Mouse (Mus musculus) neural tube, embryonic 15.5 days (tissue): ENCODE results near the gene Cyp1b1. TPM values are rescaled to one million over a fixed set of nuclear protein-coding genes. Genes with fewer than 3 reads are reported as not detected.

Experiments used
- ATAC-seq: fragments of 200-750 bp; cut with Nextera tagmentation; 2 replicates; pipeline ENCODE4 v1.8.0; 2017; ENCODE audit warnings: mild to moderate bottlenecking, moderate TSS enrichment, moderate library complexity; ENCODE audit not compliant: low FRiP score
- H3K27ac ChIP-seq: fragments of 300-500 bp; sonication (generic); replicated peaks from 2 replicates; pipeline ENCODE4 v1.5.1; 2015; ENCODE audit warnings: mild to moderate bottlenecking, inconsistent platforms
- H3K27me3 ChIP-seq: fragments of 300-500 bp; sonication (generic); replicated peaks from 2 replicates; pipeline ENCODE4 v1.6.1; 2015; ENCODE audit warnings: inconsistent platforms
- H3K36me3 ChIP-seq: fragments of 300-500 bp; sonication (generic); 2 replicates; pipeline ENCODE4 v1.6.1; 2015; ENCODE audit warnings: inconsistent platforms
- H3K4me1 ChIP-seq: fragments of 300-500 bp; sonication (generic); 2 replicates; pipeline ENCODE4 v1.6.1; 2015; ENCODE audit warnings: inconsistent platforms
- H3K4me2 ChIP-seq: fragments of 300-500 bp; sonication (generic); 2 replicates; pipeline ENCODE4 v1.6.1; 2015; ENCODE audit warnings: inconsistent platforms, mild to moderate bottlenecking, moderate library complexity
- H3K4me3 ChIP-seq: fragments of 300-500 bp; sonication (generic); replicated peaks from 2 replicates; pipeline ENCODE4 v1.5.1; 2015; ENCODE audit warnings: mild to moderate bottlenecking, inconsistent platforms
- H3K9ac ChIP-seq: fragments of 300-500 bp; sonication (generic); replicated peaks from 2 replicates; pipeline ENCODE4 v1.6.1; 2015; ENCODE audit warnings: mild to moderate bottlenecking, inconsistent platforms
- H3K9me3 ChIP-seq: fragments of 300-500 bp; sonication (generic); replicated peaks from 2 replicates; pipeline ENCODE4 v1.6.1; 2016; ENCODE audit warnings: inconsistent platforms
- WGBS: fragments of 180-500 bp; shearing (Covaris S2); methylation state at CpG from one replicate; pipeline ENCODE4 v1.1.7; 2015; ENCODE audit warnings: mixed read lengths; 5-methylcytosine and 5-hydroxymethylcytosine counted together
- polyA plus RNA-seq: library from polyadenylated mRNA; unstranded; fragments of >200 nt; fragmentation: Nextera tagmentation; extraction: Ambion mirVana; gene quantifications from 2 replicates; pipeline ENCODE4 v1.2.1, GENCODE M21; 2015

Gene Cyp1b1
- polyA plus RNA-seq, 1 experiment from 2014 or later = 5.6 TPM

DNA sequence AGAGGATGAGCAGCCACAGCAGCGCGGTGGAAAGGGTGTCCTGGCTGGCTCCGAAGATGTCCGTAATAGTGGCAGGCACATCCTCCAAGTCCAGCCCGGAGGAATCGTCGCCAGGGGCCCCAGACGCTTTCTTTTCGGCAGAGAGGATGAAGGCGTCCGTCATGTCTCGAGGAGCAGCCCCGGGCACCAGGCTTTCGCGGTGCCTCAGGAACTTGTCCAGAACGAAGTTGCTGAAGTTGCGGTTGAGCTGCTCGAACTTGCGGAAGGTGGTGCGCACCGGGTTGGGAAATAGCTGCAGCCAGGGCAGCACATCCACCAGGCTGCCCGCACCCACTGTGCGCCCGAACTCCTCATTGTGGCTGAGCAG is 1.6 kb downstream of the Cyp1b1 start:
- H3K36me3 ChIP-seq = no peaks in the 10 kb centered on the region
- peaks cover 35% of the 10 kb centered on the region for H3K4me1 ChIP-seq
- H3K4me2 ChIP-seq = peak overlapping the region; percentile 95
- H3K4me3 ChIP-seq = peak overlapping the region; percentile 46
- under 1% methylated on average over 24 of the region's 24 CpGs for WGBS
- no peaks in the 10 kb centered on the region for H3K9me3 ChIP-seq
- peaks cover 61% of the 10 kb centered on the region for H3K27me3 ChIP-seq
- 0 out of 2 replicates have a peak overlapping the region, but pooled peaks have one; percentile 36 for H3K9ac ChIP-seq
- no peak for ATAC-seq
- no peak overlapping the region for H3K27ac ChIP-seq

DNA sequence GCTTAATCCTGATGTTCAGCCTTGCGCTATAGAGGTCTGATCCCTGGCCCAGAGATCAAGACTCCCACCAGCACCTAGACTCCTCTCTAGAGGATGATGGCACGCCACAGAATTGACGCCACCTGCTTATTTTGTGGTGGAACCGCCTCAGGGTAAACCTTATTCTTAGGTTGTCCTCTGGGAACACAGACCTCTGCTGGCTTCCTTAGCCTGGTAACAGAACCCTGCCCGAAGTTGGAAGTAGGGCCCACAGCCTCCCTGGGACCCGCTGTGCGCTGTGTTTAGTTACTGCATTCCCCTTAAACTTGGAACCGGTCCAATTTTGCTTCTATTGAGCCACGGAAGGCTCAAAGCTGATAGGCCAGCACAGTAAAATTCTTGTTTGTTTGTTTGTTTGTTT is 2.3 kb downstream of the Cyp1b1 start:
- Histone ChIP-seq H3K36me3 (no peaks in the 10 kb centered on the region), H3K9ac (no peak overlapping the region), H3K9me3 (no peaks in the 10 kb centered on the region), H3K27me3 (peaks cover 61% of the 10 kb centered on the region), H3K4me2 (peak overlapping the region; percentile 95), H3K4me1 (peaks cover 35% of the 10 kb centered on the region), H3K27ac (no peak overlapping the region), H3K4me3 (peak overlapping the region; percentile 46; the same call in 1 of the 2 replicates)
- ATAC-seq = no peak
- 5% methylated on average over 9 of the region's 9 CpGs for WGBS

DNA sequence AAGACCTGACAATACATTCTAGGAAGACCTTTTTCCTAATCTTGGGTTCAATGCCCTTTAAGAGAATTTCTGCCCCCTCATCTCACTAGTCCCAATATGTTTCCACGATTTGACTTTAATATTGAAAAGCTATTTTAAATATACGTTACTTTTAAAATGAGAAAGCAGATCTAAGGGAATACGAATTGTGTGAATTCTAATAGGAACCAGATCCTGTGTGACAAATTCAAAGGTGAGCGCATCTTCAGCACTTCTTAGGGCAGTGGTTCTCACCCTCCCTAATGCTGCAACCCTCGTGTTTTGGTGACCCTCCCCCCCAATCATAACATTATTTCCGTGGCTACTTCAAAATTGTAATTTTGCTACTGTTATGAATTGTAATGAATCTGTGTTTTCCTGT is 2.9 kb downstream of the Cyp1b1 start:
- no peaks in the 10 kb centered on the region for H3K36me3 ChIP-seq
- H3K27ac ChIP-seq = no peak overlapping the region
- 16% methylated on average over 6 of the region's 6 CpGs for WGBS
- H3K27me3 ChIP-seq = peaks cover 61% of the 10 kb centered on the region
- no peak overlapping the region for H3K9ac ChIP-seq
- no peak for ATAC-seq
- no peak overlapping the region for H3K4me2 ChIP-seq
- peaks cover 35% of the 10 kb centered on the region for H3K4me1 ChIP-seq
- H3K9me3 ChIP-seq = no peaks in the 10 kb centered on the region
- no peak overlapping the region for H3K4me3 ChIP-seq

DNA sequence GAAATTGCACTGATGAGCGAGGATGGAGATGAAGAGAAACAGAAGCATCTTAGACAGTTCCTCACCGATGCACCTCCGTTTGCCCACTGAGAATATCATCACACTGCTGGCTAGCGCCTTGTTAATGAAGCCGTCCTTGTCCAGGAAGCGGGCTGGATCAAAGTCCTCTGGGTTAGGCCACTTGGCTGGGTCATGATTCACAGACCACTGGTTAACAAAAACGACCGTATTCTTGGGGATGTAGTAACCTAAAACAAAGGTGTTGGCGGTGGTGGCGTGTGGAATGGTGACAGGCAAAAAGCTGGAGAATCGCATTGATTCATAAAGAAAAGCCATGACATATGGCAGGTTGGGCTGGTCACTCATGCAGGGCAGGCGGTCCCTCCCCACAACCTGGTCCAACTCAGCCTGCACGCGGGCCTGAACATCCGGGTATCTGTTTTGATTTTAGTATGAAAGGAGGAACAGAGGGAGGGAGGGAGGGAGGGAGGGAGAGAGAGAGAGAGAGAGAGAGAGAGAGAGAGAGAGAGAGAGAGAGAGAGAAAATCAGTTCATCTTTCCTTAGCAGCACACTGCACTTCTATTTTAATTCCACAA is 4.5 kb downstream of the Cyp1b1 start:
- no peak overlapping the region for H3K9ac ChIP-seq
- 13% methylated on average over 15 of the region's 15 CpGs for WGBS
- no peak overlapping the region for H3K4me2 ChIP-seq
- H3K27me3 ChIP-seq = peaks cover 51% of the 10 kb centered on the region
- no peak overlapping the region for H3K27ac ChIP-seq
- H3K4me1 ChIP-seq = peaks cover 28% of the 10 kb centered on the region
- no peak overlapping the region for H3K4me3 ChIP-seq
- ATAC-seq = no peak
- no peaks in the 10 kb centered on the region for H3K36me3 ChIP-seq
- no peaks in the 10 kb centered on the region for H3K9me3 ChIP-seq

DNA sequence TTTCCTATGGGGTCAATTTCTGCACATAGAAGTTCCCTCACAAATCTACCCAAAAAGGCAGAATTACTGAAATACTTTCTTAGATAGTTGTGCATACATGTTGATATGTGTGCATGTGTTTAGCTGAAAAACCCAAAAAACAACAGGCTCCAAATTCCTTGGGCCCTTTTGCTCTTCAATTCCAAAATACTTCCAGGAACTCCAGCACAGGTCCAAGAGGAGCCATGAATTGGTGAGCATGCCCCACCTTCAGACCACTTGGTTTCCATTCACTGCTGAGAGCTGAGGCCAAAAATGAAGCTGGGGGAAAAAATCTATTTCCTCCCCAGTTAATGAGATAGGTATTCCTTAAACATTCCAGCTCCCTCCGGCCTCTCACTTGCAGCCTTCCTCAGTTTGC is 5.1 kb downstream of the Cyp1b1 start:
- peaks cover 44% of the 10 kb centered on the region for H3K27me3 ChIP-seq
- 30% methylated on average over 1 of the region's 1 CpGs for WGBS

DNA sequence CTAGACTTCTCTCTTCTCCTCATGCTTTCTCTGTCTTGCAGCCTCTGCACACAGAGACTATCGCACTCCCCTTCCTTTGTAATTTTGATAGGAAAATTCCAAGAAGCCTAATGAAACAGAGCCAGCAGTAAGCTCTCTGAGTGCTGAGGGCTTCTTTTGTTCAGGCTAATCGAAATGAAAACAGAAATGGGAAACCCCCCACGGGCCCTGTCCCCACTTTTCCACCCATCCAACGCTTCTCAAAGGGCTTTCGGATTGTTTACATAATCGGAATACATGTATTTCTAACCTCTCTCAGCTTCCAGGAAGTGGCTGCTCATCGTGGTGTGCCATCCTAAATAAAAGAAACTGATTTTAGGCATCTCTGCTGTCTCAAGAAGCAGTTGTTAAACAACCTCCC is 6.7 kb downstream of the Cyp1b1 start:
- no peaks in the 10 kb centered on the region for H3K36me3 ChIP-seq
- peaks cover 29% of the 10 kb centered on the region for H3K27me3 ChIP-seq
- no peaks in the 10 kb centered on the region for H3K9me3 ChIP-seq
- H3K4me1 ChIP-seq = peaks cover 6% of the 10 kb centered on the region
- ATAC-seq = no peak
- H3K4me2 ChIP-seq = no peak overlapping the region
- H3K4me3 ChIP-seq = no peak overlapping the region
- H3K9ac ChIP-seq = no peak overlapping the region
- WGBS = 19% methylated on average over 7 of the region's 7 CpGs
- no peak overlapping the region for H3K27ac ChIP-seq

More for the DNA sequence above, 5.1 kb downstream of the Cyp1b1 start:
- H3K4me2 ChIP-seq = no peak overlapping the region
- no peaks in the 10 kb centered on the region for H3K9me3 ChIP-seq
- no peak overlapping the region for H3K9ac ChIP-seq
- H3K36me3 ChIP-seq = no peaks in the 10 kb centered on the region
- H3K27ac ChIP-seq = no peak overlapping the region
- H3K4me3 ChIP-seq = no peak overlapping the region
- peaks cover 21% of the 10 kb centered on the region for H3K4me1 ChIP-seq
- ATAC-seq = no peak

DNA sequence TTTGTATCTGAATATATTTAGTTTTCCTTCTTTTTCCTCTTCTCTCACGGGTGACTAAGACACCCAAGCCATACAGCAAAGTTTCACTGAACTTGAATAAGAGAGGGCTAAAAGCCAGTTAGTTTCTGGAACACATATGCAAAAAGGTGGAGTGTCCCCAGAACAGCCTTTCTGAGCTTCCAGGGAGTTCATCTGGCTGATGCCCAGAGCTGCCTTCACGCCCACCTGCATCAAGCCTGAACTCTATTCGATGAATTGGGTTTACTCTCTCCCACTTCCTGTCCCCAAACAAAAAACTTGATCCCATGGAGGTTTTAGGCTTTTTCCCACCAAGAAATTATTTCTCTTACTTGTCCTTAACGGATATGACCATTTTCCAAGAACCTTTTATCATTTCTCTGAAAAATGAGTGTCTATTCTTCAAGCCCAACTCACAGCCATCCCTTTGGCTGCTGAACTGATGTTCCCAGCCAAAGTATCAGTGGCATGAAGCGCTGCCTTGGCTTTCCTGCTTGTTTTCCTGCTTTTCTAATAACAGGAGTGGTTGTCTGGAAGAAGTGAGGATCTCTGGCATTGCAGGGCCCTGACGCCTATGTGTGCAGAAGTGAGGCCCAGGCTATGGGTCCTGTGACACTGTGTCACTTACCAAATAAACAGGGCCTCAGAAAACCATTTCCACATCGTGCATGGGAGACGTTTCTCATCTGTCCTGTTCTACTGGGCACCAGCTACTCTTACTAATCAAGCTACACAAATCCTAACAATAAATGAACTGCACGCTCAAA is 9.0 kb downstream of the Cyp1b1 start:
- WGBS = 80% methylated on average over 9 of the region's 9 CpGs
- no peak overlapping the region for H3K27ac ChIP-seq
- H3K9me3 ChIP-seq = no peaks in the 10 kb centered on the region
- no peaks in the 10 kb centered on the region for H3K4me1 ChIP-seq
- peaks cover 9% of the 10 kb centered on the region for H3K27me3 ChIP-seq
- no peaks in the 10 kb centered on the region for H3K36me3 ChIP-seq
- no peak overlapping the region for H3K4me3 ChIP-seq
- ATAC-seq = no peak
- no peak overlapping the region for H3K4me2 ChIP-seq
- H3K9ac ChIP-seq = no peak overlapping the region

DNA sequence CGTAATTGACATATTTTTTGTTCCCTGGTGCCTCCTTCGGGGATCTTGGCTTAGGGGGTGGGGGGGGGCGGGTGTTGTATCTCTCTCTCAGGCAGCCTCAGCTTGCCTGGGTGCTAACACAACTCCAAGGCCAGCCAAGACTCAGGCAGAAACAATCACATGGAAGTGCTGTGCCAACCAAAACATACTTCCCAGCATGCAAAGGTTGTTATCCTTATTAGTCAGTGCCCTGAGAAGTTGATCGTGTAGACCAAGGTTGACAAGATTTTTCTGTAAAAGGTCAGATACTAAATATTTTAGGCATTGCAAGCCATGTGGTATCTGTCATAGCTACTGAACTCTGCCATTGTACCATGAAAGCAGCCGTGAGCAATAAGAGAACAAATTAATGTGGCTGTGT is 14.0 kb downstream of the Cyp1b1 start:
- Histone ChIP-seq H3K36me3 (no peaks in the 10 kb centered on the region), H3K4me2 (no peak overlapping the region), H3K9ac (no peak overlapping the region), H3K4me1 (no peaks in the 10 kb centered on the region), H3K4me3 (no peak overlapping the region), H3K27me3 (no peaks in the 10 kb centered on the region; the same call in 1 of the 2 replicates), H3K27ac (no peak overlapping the region), H3K9me3 (no peaks in the 10 kb centered on the region)
- WGBS = 86% methylated on average over 5 of the region's 5 CpGs
- no peak for ATAC-seq

DNA sequence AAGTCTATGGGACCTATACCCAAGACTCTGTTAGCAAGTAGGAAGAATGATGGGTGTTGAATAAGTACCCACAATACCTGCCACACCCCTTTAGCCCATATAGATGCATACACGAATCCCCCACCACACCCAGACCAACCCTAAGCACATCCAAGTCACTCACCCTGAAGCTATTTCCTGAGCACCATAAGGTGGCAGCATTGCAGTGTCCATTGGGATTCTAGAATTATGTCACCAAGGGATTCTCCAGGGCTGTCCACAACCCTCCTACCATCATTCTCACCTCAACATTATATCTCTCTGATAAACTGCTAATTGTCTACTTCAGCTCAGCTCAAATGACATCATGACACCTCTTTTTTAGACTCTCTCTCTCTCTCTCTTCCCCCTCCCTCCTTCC is 15.7 kb downstream of the Cyp1b1 start:
- WGBS = 33% methylated on average over 1 of the region's 1 CpGs
- no peak overlapping the region for H3K4me3 ChIP-seq
- no peak overlapping the region for H3K4me2 ChIP-seq
- no peak for ATAC-seq
- H3K27ac ChIP-seq = no peak overlapping the region
- no peak overlapping the region for H3K9ac ChIP-seq
- H3K36me3 ChIP-seq = no peaks in the 10 kb centered on the region
- H3K9me3 ChIP-seq = no peaks in the 10 kb centered on the region
- no peaks in the 10 kb centered on the region for H3K4me1 ChIP-seq
- H3K27me3 ChIP-seq = no peaks in the 10 kb centered on the region

DNA sequence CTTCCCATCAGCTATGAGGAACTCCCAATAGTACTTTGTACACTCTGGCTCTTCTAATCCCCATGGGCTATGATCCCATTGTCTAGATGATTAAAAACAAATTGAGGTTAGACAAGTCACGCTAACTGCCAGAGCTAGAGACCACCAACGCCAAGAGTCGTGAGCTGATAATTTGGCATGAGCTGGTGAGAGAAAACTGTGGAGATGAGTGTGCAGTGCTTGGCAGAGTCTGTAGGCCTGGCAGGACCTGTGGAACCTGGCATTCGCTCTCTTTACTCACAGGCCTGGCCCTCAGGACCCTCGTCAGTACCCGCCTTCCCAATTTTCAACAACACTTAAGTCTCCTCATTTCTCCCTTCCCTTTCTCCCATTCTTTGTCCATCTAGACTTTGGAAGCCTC is 19.3 kb downstream of the Cyp1b1 start:
- WGBS = 87% methylated on average over 6 of the region's 6 CpGs
- ATAC-seq = no peak
- Histone ChIP-seq H3K4me1 (no peaks in the 10 kb centered on the region), H3K27me3 (no peaks in the 10 kb centered on the region), H3K27ac (no peak overlapping the region), H3K36me3 (no peaks in the 10 kb centered on the region), H3K9ac (no peak overlapping the region), H3K4me2 (no peak overlapping the region), H3K9me3 (no peaks in the 10 kb centered on the region), H3K4me3 (no peak overlapping the region)

DNA sequence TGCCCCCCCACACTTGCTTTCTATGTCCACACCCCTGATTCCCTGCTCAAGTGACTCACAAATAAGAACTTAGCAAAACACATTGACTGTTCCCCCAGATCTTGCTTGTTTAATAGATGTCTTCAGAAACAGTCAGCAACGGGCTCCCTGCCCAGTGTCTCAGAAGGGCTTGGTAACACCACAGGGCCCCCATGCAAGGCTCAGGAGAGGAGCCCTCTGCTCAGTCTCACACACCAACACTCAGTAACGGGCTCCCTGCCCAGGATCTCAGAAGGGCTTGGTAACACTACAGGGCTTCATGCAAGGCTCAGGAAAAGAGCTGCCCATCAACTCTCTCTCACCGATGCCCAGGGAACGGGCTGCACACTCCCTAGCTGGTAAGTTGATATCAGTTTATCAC is 19.8 kb downstream of the Cyp1b1 start:
- H3K4me3 ChIP-seq = no peak overlapping the region
- no peaks in the 10 kb centered on the region for H3K36me3 ChIP-seq
- no peak overlapping the region for H3K9ac ChIP-seq
- H3K9me3 ChIP-seq = no peaks in the 10 kb centered on the region
- no peaks in the 10 kb centered on the region for H3K4me1 ChIP-seq
- H3K27ac ChIP-seq = no peak overlapping the region
- no peak overlapping the region for H3K4me2 ChIP-seq
- ATAC-seq = no peak
- 86% methylated on average over 4 of the region's 4 CpGs for WGBS
- H3K27me3 ChIP-seq = no peaks in the 10 kb centered on the region

DNA sequence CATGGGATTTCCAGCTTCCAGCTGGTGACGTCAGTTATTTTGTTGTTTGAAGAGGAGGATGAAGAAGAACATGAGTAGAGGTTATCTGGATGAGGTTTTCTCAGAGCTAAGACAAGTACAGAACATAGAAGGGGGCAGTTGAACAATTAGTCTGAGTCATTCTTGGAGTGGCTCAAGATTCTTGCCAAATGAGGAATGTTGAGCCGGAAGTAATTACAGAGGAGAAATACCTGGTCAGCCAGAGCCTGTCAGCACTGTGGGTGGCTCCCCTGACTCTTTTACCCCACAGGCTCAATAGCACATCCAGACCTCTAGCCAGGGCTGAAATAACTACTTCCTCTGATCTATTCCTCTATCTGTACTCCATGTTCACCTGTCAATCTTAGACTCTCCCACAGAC is 44.0 kb downstream of the Cyp1b1 start:
- Histone ChIP-seq H3K27me3 (no peaks in the 10 kb centered on the region), H3K9me3 (no peaks in the 10 kb centered on the region), H3K27ac (no peak overlapping the region), H3K4me2 (no peak overlapping the region), H3K4me1 (no peaks in the 10 kb centered on the region), H3K4me3 (no peak overlapping the region), H3K9ac (no peak overlapping the region), H3K36me3 (no peaks in the 10 kb centered on the region)
- WGBS = 89% methylated on average over 2 of the region's 2 CpGs
- no peak for ATAC-seq
